Mouse (Mus musculus) ES-E14 (cell line): ENCODE measurements around the gene Vcan. TPM values are rescaled to one million over a fixed set of nuclear protein-coding genes. Genes with fewer than 3 reads are reported as not detected.

Source experiments
- DNase-seq: peaks from one replicate; pipeline ENCODE4 v3.0.0-alpha.2; 2013; ENCODE audit warnings: low read depth, low spot score
- H3K27ac ChIP-seq: 2 replicates; pipeline ENCODE4 v1.5.1; 2012; ENCODE audit warnings: low read depth, mild to moderate bottlenecking, low read length, moderate library complexity, mixed read lengths; ENCODE audit not compliant: poor library complexity, insufficient read depth, severe bottlenecking
- H3K36me3 ChIP-seq: 2 replicates; pipeline ENCODE4 v1.6.1; 2012; ENCODE audit warnings: mild to moderate bottlenecking, low read length, moderate library complexity, mixed read lengths; ENCODE audit not compliant: control insufficient read depth, poor library complexity, insufficient read depth, severe bottlenecking
- H3K4me1 ChIP-seq, 2 experiments: fragments of 150-350 bp in 1 of 2; sonication (generic) in 1 of 2; 2 replicates each; pipeline ENCODE4 v1.6.1; 2012; ENCODE audit warnings: low read length in 2 of 2, mild to moderate bottlenecking in 1 of 2, mixed read lengths in 1 of 2; ENCODE audit not compliant: control insufficient read depth in 2 of 2, insufficient read depth in 2 of 2, poor library complexity in 1 of 2
- H3K4me3 ChIP-seq, 2 experiments: fragments of 150-350 bp in 1 of 2; sonication (generic) in 1 of 2; 2 replicates each; pipeline ENCODE4 v1.5.1; 2012; ENCODE audit warnings: low read length in 2 of 2, low read depth in 1 of 2, mild to moderate bottlenecking in 1 of 2, mixed read lengths in 1 of 2; ENCODE audit not compliant: insufficient read depth in 1 of 2, poor library complexity in 1 of 2, severe bottlenecking in 1 of 2
- H3K9ac ChIP-seq: 2 replicates; pipeline ENCODE4 v1.6.1; 2012; ENCODE audit warnings: low read depth, mild to moderate bottlenecking, low read length, mixed read lengths; ENCODE audit not compliant: poor library complexity, insufficient read depth, severe bottlenecking
- H3K9me3 ChIP-seq: fragments of 150-350 bp; sonication (generic); 2 replicates; pipeline ENCODE4 v1.6.1; 2012; ENCODE audit warnings: low read depth, mild to moderate bottlenecking, low read length; ENCODE audit not compliant: control insufficient read depth, insufficient read depth
- CHD2 ChIP-seq: IDR thresholded peaks from 2 replicates; pipeline ENCODE4 v1.6.1; 2014; ENCODE audit warnings: mild to moderate bottlenecking, low read depth, low read length, inconsistent platforms
- HCFC1 ChIP-seq: IDR thresholded peaks from 2 replicates; pipeline ENCODE4 v1.6.1; 2012; ENCODE audit warnings: low read length, inconsistent platforms, borderline replicate concordance; ENCODE audit not compliant: insufficient read depth
- MAFK ChIP-seq: IDR thresholded peaks from 2 replicates; pipeline ENCODE4 v1.6.1; 2014; ENCODE audit warnings: mild to moderate bottlenecking, low read depth, low read length, inconsistent platforms; ENCODE audit not compliant: insufficient read depth
- ZC3H11A ChIP-seq: IDR thresholded peaks from 2 replicates; pipeline ENCODE4 v1.6.1; 2012; ENCODE audit warnings: low read depth, mild to moderate bottlenecking, inconsistent platforms, low read length, borderline replicate concordance
- ZNF384 ChIP-seq: IDR thresholded peaks from 2 replicates; pipeline ENCODE4 v1.6.1; 2012; ENCODE audit warnings: low read depth, low read length, inconsistent platforms
- in situ Hi-C, 2 experiments: fragments of 600-800 bp; cut with MboI; formaldehyde crosslinking; loops; one replicate each; pipeline ENCODE4 v1.15.1; 2025; ENCODE audit warnings: low sequenced_read_pairs in 2 of 2, inconsistent platforms in 1 of 2; ENCODE audit not compliant: unreplicated experiment in 2 of 2
- total RNA-seq: library from RNA; depleted of rRNA; stranded (reverse); fragments of 300-350 nt; gene quantifications from 2 replicates; pipeline ENCODE4 v1.2.3, GENCODE M21; 2012

Vcan gene
- total RNA-seq, 1 experiment, result 27.3 TPM

DNA sequence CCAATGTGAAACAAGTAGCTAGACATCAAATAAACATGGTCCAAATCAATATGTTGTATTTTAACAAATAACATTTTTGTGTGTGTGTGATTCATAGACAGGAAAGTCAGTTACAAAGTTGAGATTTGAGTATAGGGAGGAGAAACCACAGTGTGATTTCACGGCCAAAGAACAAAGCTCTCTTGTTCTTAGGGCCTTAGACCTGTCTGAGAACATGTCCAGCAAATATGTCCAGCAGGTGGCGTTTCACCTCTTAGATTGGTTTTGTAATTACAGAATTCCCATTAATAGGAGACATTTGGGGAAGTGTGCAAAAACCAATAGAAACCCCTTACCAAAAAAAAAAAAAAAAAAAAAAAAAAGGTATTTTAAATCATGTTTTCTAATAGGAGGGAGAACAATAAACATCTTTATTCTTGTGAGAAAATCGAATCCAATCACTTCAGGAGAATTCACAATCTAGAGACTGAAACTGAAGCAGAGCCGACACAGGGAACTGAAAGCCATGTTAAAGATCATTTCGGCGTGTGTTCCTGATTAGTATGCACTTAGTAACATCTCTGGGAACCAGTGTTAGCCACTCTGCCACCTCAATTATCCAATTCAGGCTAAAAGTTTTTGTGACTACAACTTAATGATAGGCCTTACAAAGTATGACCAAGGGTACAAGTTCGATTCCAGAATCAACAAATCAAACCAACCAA lies 37.1 kb upstream of the Vcan start:
- no peaks in the 10 kb centered on the region for H3K9me3 ChIP-seq
- no peak overlapping the region for H3K27ac ChIP-seq
- H3K36me3 ChIP-seq, result no peaks in the 10 kb centered on the region
- DNase-seq, result peak; percentile 34
- peaks cover 0 to 2% of the 10 kb centered on the region in 2 experiments; a peak in 2 of 4 replicates for H3K4me1 ChIP-seq
- TF ChIP-seq CHD2 (no peak), ZC3H11A (peak; percentile 51), HCFC1 (no peak)
- H3K4me3 ChIP-seq, result no peak overlapping the region
- no peak overlapping the region for H3K9ac ChIP-seq
- in situ Hi-C loops, result no loop called here

DNA sequence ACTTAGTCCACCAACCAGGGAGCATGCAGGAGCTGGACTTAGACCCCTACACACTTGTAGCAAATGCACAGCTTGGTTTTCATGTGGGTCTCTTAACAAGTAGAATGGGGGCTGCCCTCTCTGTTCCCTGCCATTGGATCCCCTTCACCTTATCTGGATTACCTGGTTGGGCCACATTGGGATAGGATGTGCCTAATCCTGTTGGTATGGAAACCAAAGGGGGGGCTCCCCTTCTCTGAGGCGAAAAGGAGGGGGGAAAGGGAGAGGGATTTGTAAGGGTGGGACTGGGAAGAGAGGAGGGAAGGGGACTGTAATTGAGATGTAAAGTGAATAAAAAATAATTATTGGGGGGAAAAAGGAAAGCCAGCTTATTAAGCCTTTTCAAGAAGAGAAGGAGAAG lies 35.5 kb upstream of the Vcan start:
- Histone ChIP-seq H3K9me3 (no peaks in the 10 kb centered on the region), H3K4me1 (peaks cover 0 to 2% of the 10 kb centered on the region in 2 experiments; a peak in 2 of 4 replicates), H3K36me3 (no peaks in the 10 kb centered on the region), H3K27ac (no peak overlapping the region), H3K9ac (no peak overlapping the region), H3K4me3 (no peak overlapping the region)
- in situ Hi-C loops, result no loop called here
- TF ChIP-seq CHD2 (no peak), MAFK (no peak), HCFC1 (no peak), ZNF384 (no peak), ZC3H11A (no peak)
- DNase-seq, result no peak

DNA sequence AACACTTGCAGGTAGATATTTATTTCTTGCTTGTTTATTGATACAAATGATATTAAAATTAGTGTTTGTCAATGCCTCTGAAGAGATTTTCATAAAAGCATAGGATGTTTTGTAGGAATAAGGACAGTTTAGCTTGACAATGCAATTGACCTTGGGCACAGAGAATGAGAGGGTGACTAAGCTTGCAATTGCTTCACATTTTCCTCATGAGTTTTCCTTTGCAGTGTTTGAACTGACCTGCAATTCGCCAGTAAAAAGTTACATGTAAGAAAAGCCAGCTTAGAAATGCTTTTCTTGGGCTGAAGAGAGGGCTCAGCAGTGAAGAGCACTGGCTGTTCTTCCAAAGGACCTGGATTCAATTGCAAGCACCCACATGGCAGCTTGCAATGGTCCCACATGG lies 34.8 kb upstream of the Vcan start:
- DNase-seq, result no peak
- no peak for TF ChIP-seq ZC3H11A
- no peak for TF ChIP-seq ZNF384
- TF ChIP-seq HCFC1, result no peak
- TF ChIP-seq CHD2, result no peak
- no peak for TF ChIP-seq MAFK
- H3K27ac ChIP-seq, result no peak overlapping the region
- no peaks in the 10 kb centered on the region for H3K9me3 ChIP-seq
- no peaks in the 10 kb centered on the region for H3K36me3 ChIP-seq
- no peak overlapping the region for H3K9ac ChIP-seq
- in situ Hi-C loops, result no loop called here
- H3K4me1 ChIP-seq, result peaks cover 0 to 2% of the 10 kb centered on the region in 2 experiments; a peak in 2 of 4 replicates
- H3K4me3 ChIP-seq, result no peak overlapping the region

DNA sequence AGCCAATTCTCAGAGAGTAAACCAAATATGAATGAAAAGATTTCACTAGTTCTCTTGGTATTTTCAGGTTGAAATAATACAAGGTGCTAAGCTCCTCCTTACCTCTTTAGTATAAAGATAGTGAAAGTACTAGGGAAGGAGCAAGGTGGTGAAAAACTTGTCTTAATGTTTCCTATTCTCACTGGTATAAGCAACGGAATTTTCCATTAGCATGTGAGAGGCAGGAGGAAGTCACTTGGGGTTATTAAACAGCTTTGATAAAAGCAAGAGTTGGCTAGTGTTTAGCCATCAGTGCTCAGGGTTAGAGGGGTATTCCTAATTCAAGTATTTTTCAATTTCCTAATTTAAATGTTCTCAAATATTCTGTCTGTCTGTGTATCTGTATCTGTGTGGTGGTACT lies 24.2 kb upstream of the Vcan start:
- Histone ChIP-seq H3K9ac (no peak overlapping the region), H3K9me3 (no peaks in the 10 kb centered on the region), H3K36me3 (no peaks in the 10 kb centered on the region), H3K4me3 (no peak overlapping the region), H3K4me1 (no peaks in the 10 kb centered on the region), H3K27ac (no peak overlapping the region)
- no peak for TF ChIP-seq ZC3H11A
- no peak for TF ChIP-seq ZNF384
- TF ChIP-seq CHD2, result no peak
- no peak for TF ChIP-seq MAFK
- TF ChIP-seq HCFC1, result no peak
- no peak for DNase-seq
- in situ Hi-C loops, result no loop called here

DNA sequence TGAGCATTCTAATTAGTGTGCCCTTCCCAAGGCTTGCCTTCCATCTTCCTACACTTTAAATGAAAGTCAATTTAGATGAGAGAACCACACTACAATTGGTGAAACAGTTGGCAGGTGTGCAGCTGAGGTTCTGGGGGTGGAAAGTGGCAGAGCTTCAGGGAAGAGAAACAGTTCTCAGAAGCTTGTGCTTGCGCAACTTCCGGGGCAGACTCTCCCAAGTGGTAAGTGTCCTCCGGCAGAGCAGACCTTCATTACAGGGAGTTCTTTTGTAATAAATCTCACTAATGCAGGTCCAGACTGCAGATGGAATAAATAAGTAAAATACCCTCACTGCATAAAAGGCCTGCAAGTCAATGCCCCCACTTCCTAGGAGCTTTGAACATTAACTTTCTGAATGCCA lies 23.7 kb upstream of the Vcan start:
- TF ChIP-seq CHD2 (no peak), MAFK (no peak), HCFC1 (no peak), ZNF384 (no peak), ZC3H11A (no peak)
- no peak overlapping the region for H3K27ac ChIP-seq
- H3K4me3 ChIP-seq, result no peak overlapping the region
- in situ Hi-C loops, result no loop called here
- no peaks in the 10 kb centered on the region for H3K9me3 ChIP-seq
- H3K36me3 ChIP-seq, result no peaks in the 10 kb centered on the region
- no peaks in the 10 kb centered on the region for H3K4me1 ChIP-seq
- no peak overlapping the region for H3K9ac ChIP-seq
- no peak for DNase-seq
